ENCODE assay signal across 30 mouse cellular contexts in the genomic region with DNA sequence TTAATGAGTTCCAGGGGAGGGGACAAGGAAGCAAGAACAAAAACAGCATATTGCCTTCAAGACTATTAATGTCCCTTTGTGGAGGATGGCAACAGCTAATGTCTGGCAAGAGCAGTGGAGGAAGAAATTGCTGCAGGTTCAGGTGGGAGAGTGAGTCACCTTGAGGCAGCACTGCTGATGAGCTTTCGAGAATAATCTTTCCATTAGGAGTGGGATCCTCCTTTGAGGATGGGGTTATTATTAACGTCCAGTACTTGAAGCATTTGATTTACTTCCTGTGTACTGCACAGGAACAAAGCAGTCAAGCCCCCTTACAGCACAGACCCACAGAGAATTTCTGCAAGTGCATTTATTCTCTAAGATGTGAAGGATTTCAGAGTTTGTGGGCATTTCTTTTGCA.
DNase-seq lines count a peak whose midpoint lies in the region; ATAC-seq and TF ChIP-seq lines count a peak whose summit lies in the region.
"Had no signal": no experiment of that assay in that cellular context is flagged by ENCODE, and none has a peak within 500 bp of the region (broad histone marks: within the 10 kb centered on the region; RNA-seq: fewer than 3 reads in every experiment).

No protein-coding gene starts in this region.

- ATAC-seq in hindbrain, embryonic 16.5 days: peak; percentile 40; the same call in 1 of the 2 replicates
- ATAC-seq in hindbrain, postnatal 0 days: no peak
- no peak for ATAC-seq in midbrain, embryonic 14.5 days (ENCODE audit: low FRiP score, low TSS enrichment)
- ATAC-seq in midbrain, embryonic 15.5 days (replicated peaks): no peak
- ATAC-seq in neural tube, embryonic 12.5 days (ENCODE audit: low FRiP score, low read depth): peak; percentile 68
- no peak for ATAC-seq in heart, embryonic 12.5 days (ENCODE audit: insufficient number of reproducible peaks, low FRiP score)
- ATAC-seq: CD4-positive, CD25-positive, alpha-beta regulatory T cell, adult 4 months; forebrain, embryonic 15.5 days; inflammation-experienced regulatory T-cells, adult 6 months had no signal

- H3K36me3 ChIP-seq in hindbrain, embryonic 16.5 days (ENCODE audit: control insufficient read depth, insufficient read depth, low read length): no peaks in the 10 kb centered on the region
- H3K36me3 ChIP-seq in hindbrain, postnatal 0 days (ENCODE audit: insufficient read depth, low read length): no peaks in the 10 kb centered on the region
- no peaks in the 10 kb centered on the region for H3K36me3 ChIP-seq in midbrain, embryonic 14.5 days (ENCODE audit: control insufficient read depth, insufficient read depth, low read length)
- no peaks in the 10 kb centered on the region for H3K36me3 ChIP-seq in midbrain, embryonic 15.5 days (replicated peaks)
- no peaks in the 10 kb centered on the region for H3K36me3 ChIP-seq in neural tube, embryonic 12.5 days
- H3K36me3 ChIP-seq in heart, embryonic 12.5 days: no peaks in the 10 kb centered on the region
- H3K36me3 ChIP-seq: embryonic facial prominence, embryonic 13.5 days; forebrain, embryonic 10.5 days; forebrain, embryonic 15.5 days; heart, embryonic 10.5 days had no signal

- no peak overlapping the region for H3K27ac ChIP-seq in hindbrain, embryonic 16.5 days (ENCODE audit: low read depth, low read length)
- H3K27ac ChIP-seq in hindbrain, postnatal 0 days: no peak overlapping the region
- no peak overlapping the region for H3K27ac ChIP-seq in midbrain, embryonic 14.5 days (replicated peaks; ENCODE audit: low read depth, low read length)
- H3K27ac ChIP-seq in midbrain, embryonic 15.5 days: no peak overlapping the region
- no peak overlapping the region for H3K27ac ChIP-seq in neural tube, embryonic 12.5 days
- H3K27ac ChIP-seq in heart, embryonic 12.5 days (ENCODE audit: poor library complexity, severe bottlenecking): no peak overlapping the region
- H3K27ac ChIP-seq: embryonic facial prominence, embryonic 13.5 days; forebrain, embryonic 10.5 days; forebrain, embryonic 15.5 days; heart, embryonic 10.5 days; liver, embryonic 14.5 days; stomach, postnatal 0 days had no signal

- 49% methylated on average over 2 of the region's 2 CpGs for WGBS in hindbrain, embryonic 16.5 days
- 57% methylated on average over 2 of the region's 2 CpGs for WGBS in hindbrain, postnatal 0 days
- 37% methylated on average over 2 of the region's 2 CpGs for WGBS in midbrain, embryonic 14.5 days
- WGBS in midbrain, embryonic 15.5 days: 36% methylated on average over 2 of the region's 2 CpGs
- 71% methylated on average over 2 of the region's 2 CpGs for WGBS in neural tube, embryonic 12.5 days
- 48% methylated on average over 2 of the region's 2 CpGs for WGBS in heart, embryonic 12.5 days

- no peak for DNase-seq in hindbrain, postnatal 0 days (ENCODE audit: low spot score)
- DNase-seq in midbrain, embryonic 14.5 days: peak; percentile 20
- no peak for DNase-seq in lung, postnatal 4 days
- DNase-seq: adrenal gland, postnatal 14 days; cerebellum, adult 18-20 months; cerebellum, postnatal 10 days; gastrocnemius, postnatal 25 days; heart, adult 11 months; heart, postnatal 36 days; kidney, adult 18-20 months; kidney, postnatal 10 days; liver; lung, adult 2 months; lung, postnatal 10 days; right cerebral cortex, adult 18-20 months; spleen, adult 18-20 months; thymus, adult 18-20 months; thymus, postnatal 4 days had no signal

- H3K4me1 ChIP-seq in hindbrain, embryonic 16.5 days (ENCODE audit: control insufficient read depth, insufficient read depth, low read depth, low read length): no peaks in the 10 kb centered on the region
- no peaks in the 10 kb centered on the region for H3K4me1 ChIP-seq in hindbrain, postnatal 0 days (ENCODE audit: insufficient read depth, low read length)
- no peaks in the 10 kb centered on the region for H3K4me1 ChIP-seq in midbrain, embryonic 14.5 days (ENCODE audit: control insufficient read depth, insufficient read depth, low read length)
- no peaks in the 10 kb centered on the region for H3K4me1 ChIP-seq in midbrain, embryonic 15.5 days
- no peaks in the 10 kb centered on the region for H3K4me1 ChIP-seq in neural tube, embryonic 12.5 days
- H3K4me1 ChIP-seq in heart, embryonic 12.5 days (replicated peaks): no peaks in the 10 kb centered on the region
- H3K4me1 ChIP-seq: embryonic facial prominence, embryonic 13.5 days; forebrain, embryonic 10.5 days; forebrain, embryonic 15.5 days; heart, embryonic 10.5 days had no signal

- H3K27me3 ChIP-seq in hindbrain, embryonic 16.5 days (replicated peaks; ENCODE audit: control insufficient read depth, insufficient read depth, low read length): no peaks in the 10 kb centered on the region
- no peaks in the 10 kb centered on the region for H3K27me3 ChIP-seq in hindbrain, postnatal 0 days (ENCODE audit: insufficient read depth, low read length)
- H3K27me3 ChIP-seq in midbrain, embryonic 14.5 days (ENCODE audit: control insufficient read depth, insufficient read depth, low read length): no peaks in the 10 kb centered on the region
- H3K27me3 ChIP-seq in midbrain, embryonic 15.5 days (replicated peaks): no peaks in the 10 kb centered on the region
- H3K27me3 ChIP-seq in neural tube, embryonic 12.5 days (replicated peaks): no peaks in the 10 kb centered on the region
- H3K27me3 ChIP-seq in heart, embryonic 12.5 days (replicated peaks): no peaks in the 10 kb centered on the region
- H3K27me3 ChIP-seq: embryonic facial prominence, embryonic 13.5 days; forebrain, embryonic 15.5 days had no signal

- H3K4me2 ChIP-seq in hindbrain, embryonic 16.5 days (ENCODE audit: low read length): no peak overlapping the region
- H3K4me2 ChIP-seq in hindbrain, postnatal 0 days (ENCODE audit: low read depth, low read length): no peak overlapping the region
- no peak overlapping the region for H3K4me2 ChIP-seq in midbrain, embryonic 14.5 days (ENCODE audit: low read length)
- no peak overlapping the region for H3K4me2 ChIP-seq in midbrain, embryonic 15.5 days
- no peak overlapping the region for H3K4me2 ChIP-seq in neural tube, embryonic 12.5 days (replicated peaks)
- H3K4me2 ChIP-seq in heart, embryonic 12.5 days: no peak overlapping the region
- H3K4me2 ChIP-seq: embryonic facial prominence, embryonic 13.5 days; forebrain, embryonic 15.5 days had no signal

- H3K9me3 ChIP-seq in hindbrain, embryonic 16.5 days (ENCODE audit: control insufficient read depth, low read length): no peaks in the 10 kb centered on the region
- H3K9me3 ChIP-seq in hindbrain, postnatal 0 days (ENCODE audit: low read length): no peaks in the 10 kb centered on the region
- no peaks in the 10 kb centered on the region for H3K9me3 ChIP-seq in midbrain, embryonic 14.5 days (ENCODE audit: control insufficient read depth, low read length)
- no peaks in the 10 kb centered on the region for H3K9me3 ChIP-seq in midbrain, embryonic 15.5 days
- H3K9me3 ChIP-seq in neural tube, embryonic 12.5 days: no peaks in the 10 kb centered on the region
- no peaks in the 10 kb centered on the region for H3K9me3 ChIP-seq in heart, embryonic 12.5 days (replicated peaks)
- H3K9me3 ChIP-seq: embryonic facial prominence, embryonic 13.5 days; forebrain, embryonic 10.5 days; forebrain, embryonic 15.5 days; heart, embryonic 10.5 days had no signal

- H3K9ac ChIP-seq in hindbrain, embryonic 16.5 days (ENCODE audit: low read depth, low read length): no peak overlapping the region
- H3K9ac ChIP-seq in hindbrain, postnatal 0 days (replicated peaks; ENCODE audit: low read length): no peak overlapping the region
- no peak overlapping the region for H3K9ac ChIP-seq in midbrain, embryonic 14.5 days (replicated peaks; ENCODE audit: low read length)
- no peak overlapping the region for H3K9ac ChIP-seq in midbrain, embryonic 15.5 days
- H3K9ac ChIP-seq in neural tube, embryonic 12.5 days: no peak overlapping the region
- H3K9ac ChIP-seq in heart, embryonic 12.5 days: no peak overlapping the region
- H3K9ac ChIP-seq: embryonic facial prominence, embryonic 13.5 days; forebrain, embryonic 15.5 days; liver, embryonic 14.5 days had no signal

- no peak overlapping the region for H3K4me3 ChIP-seq in hindbrain, embryonic 16.5 days (ENCODE audit: low read length)
- no peak overlapping the region for H3K4me3 ChIP-seq in hindbrain, postnatal 0 days (ENCODE audit: low read length)
- no peak overlapping the region for H3K4me3 ChIP-seq in midbrain, embryonic 14.5 days (replicated peaks; ENCODE audit: low read depth, low read length)
- no peak overlapping the region for H3K4me3 ChIP-seq in midbrain, embryonic 15.5 days
- no peak overlapping the region for H3K4me3 ChIP-seq in neural tube, embryonic 12.5 days
- H3K4me3 ChIP-seq in heart, embryonic 12.5 days: no peak overlapping the region
- H3K4me3 ChIP-seq: embryonic facial prominence, embryonic 13.5 days; forebrain, embryonic 10.5 days; forebrain, embryonic 15.5 days; heart, embryonic 10.5 days had no signal

- no peak for TF ChIP-seq CTCF in hindbrain, postnatal 0 days (IDR thresholded peaks at IDR 0.05; ENCODE audit: low read depth)

Comparison
In these comparisons a context has a peak if more than half of its experiments do, and no peak if none do; other contexts are left out.
1. ATAC-seq: peak in hindbrain, embryonic 16.5 days (single experiment) and neural tube, embryonic 12.5 days (single experiment); none in hindbrain, postnatal 0 days (single experiment), midbrain, embryonic 14.5 days (single experiment), midbrain, embryonic 15.5 days (single experiment) and heart, embryonic 12.5 days (single experiment).